Mouse (Mus musculus) cortical plate, adult 2 months (tissue): ENCODE data around the gene Dhx37.

Experiments
- CTCF ChIP-seq: fragments of 200-500 bp; IDR thresholded peaks from 2 replicates; pipeline ENCODE4 v1.5.1; 2011; ENCODE audit warnings: mild to moderate bottlenecking, control low read depth, low read length; ENCODE audit not compliant: insufficient read depth; ENCODE audit errors: extremely low read depth
- POLR2A ChIP-seq: fragments of 200-500 bp; IDR thresholded peaks from 2 replicates; pipeline ENCODE4 v1.6.1; 2011; ENCODE audit warnings: mild to moderate bottlenecking, low read length, control low read depth; ENCODE audit not compliant: insufficient read depth; ENCODE audit errors: extremely low read depth

GRCm38 (mm10) chr5:125409348-125410090 lies 24.4 kb downstream of the Dhx37 start:
- TF ChIP-seq CTCF, result no peak
- no peak for TF ChIP-seq POLR2A
